Mouse (Mus musculus) liver, adult 2 months (tissue): ENCODE results near the gene Impad1. TPM values are rescaled to one million over a fixed set of nuclear protein-coding genes. Genes with fewer than 3 reads are reported as not detected.

Experiments used
- DNase-seq: peaks from one replicate; pipeline ENCODE4 v3.0.0-alpha.2; 2011; ENCODE audit warnings: low read depth, low spot score; ENCODE audit errors: extremely low read depth
- H3K27ac ChIP-seq: fragments of 200-500 bp; replicated peaks from 2 replicates; pipeline ENCODE4 v1.5.1; 2012; ENCODE audit warnings: low read depth, mild to moderate bottlenecking, control low read depth, inconsistent platforms, low read length; ENCODE audit not compliant: insufficient read depth
- H3K27me3 ChIP-seq: fragments of 200-500 bp; 2 replicates; pipeline ENCODE4 v1.6.1; 2012; ENCODE audit warnings: mild to moderate bottlenecking, moderate library complexity, low read length, inconsistent platforms; ENCODE audit not compliant: control insufficient read depth, insufficient read depth
- H3K36me3 ChIP-seq: fragments of 200-500 bp; 2 replicates; pipeline ENCODE4 v1.6.1; 2012; ENCODE audit warnings: low read length, inconsistent platforms; ENCODE audit not compliant: control insufficient read depth, insufficient read depth
- H3K4me1 ChIP-seq: fragments of 200-500 bp; 2 replicates; pipeline ENCODE4 v1.6.1; 2011; ENCODE audit warnings: low read length; ENCODE audit not compliant: control insufficient read depth, insufficient read depth
- H3K4me3 ChIP-seq: fragments of 200-500 bp; 2 replicates; pipeline ENCODE4 v1.5.1; 2011; ENCODE audit warnings: low read depth, mild to moderate bottlenecking, control low read depth, low read length, moderate library complexity; ENCODE audit not compliant: insufficient read depth
- H3K79me2 ChIP-seq: fragments of 200-500 bp; 2 replicates; pipeline ENCODE4 v1.6.1; 2012; ENCODE audit warnings: inconsistent platforms, mild to moderate bottlenecking, low read length, moderate library complexity; ENCODE audit not compliant: control insufficient read depth, insufficient read depth
- H3K9ac ChIP-seq: fragments of 200-500 bp; 2 replicates; pipeline ENCODE4 v1.6.1; 2012; ENCODE audit warnings: low read depth, mild to moderate bottlenecking, control low read depth, inconsistent platforms, low read length
- CTCF ChIP-seq: fragments of 200-500 bp; IDR thresholded peaks from 2 replicates; pipeline ENCODE4 v1.5.1; 2011; ENCODE audit warnings: low read depth, low read length, control low read depth
- POLR2A ChIP-seq: fragments of 200-500 bp; IDR thresholded peaks from 2 replicates; pipeline ENCODE4 v1.6.1; 2011; ENCODE audit warnings: low read length, control low read depth; ENCODE audit not compliant: insufficient read depth; ENCODE audit errors: extremely low read depth
- WGBS: fragments of 180-500 bp; shearing (Covaris S2); methylation state at CpG from one replicate; pipeline ENCODE4 v1.1.7; 2018; 5-methylcytosine and 5-hydroxymethylcytosine counted together
- polyA plus RNA-seq: library from polyadenylated mRNA; depleted of rRNA; stranded (reverse); fragments of >200 nt; gene quantifications from 2 replicates; pipeline ENCODE4 v1.2.3, GENCODE M21; 2012
- total RNA-seq: library from RNA; depleted of rRNA; stranded (reverse); fragments of >200 nt; gene quantifications from 2 replicates; pipeline ENCODE4 v1.2.3, GENCODE M21; 2014

Gene Impad1
- total and polyA plus RNA-seq, 2 experiments = 4.7 to 26.6 TPM

GRCm38 (mm10) chr4:4771523-4772114 is 21.5 kb downstream of the Impad1 start:
- WGBS = 65% methylated on average over 2 of the region's 2 CpGs
- H3K27me3 ChIP-seq = no peaks in the 10 kb centered on the region
- peaks cover 37% of the 10 kb centered on the region for H3K36me3 ChIP-seq
- TF ChIP-seq CTCF = peak; percentile 70
- no peak for TF ChIP-seq POLR2A
- no peaks in the 10 kb centered on the region for H3K4me1 ChIP-seq
- peak; percentile 25 for DNase-seq
- no peaks in the 10 kb centered on the region for H3K79me2 ChIP-seq
- no peak overlapping the region for H3K4me3 ChIP-seq
- H3K27ac ChIP-seq = no peak overlapping the region
- no peak overlapping the region for H3K9ac ChIP-seq

DNA sequence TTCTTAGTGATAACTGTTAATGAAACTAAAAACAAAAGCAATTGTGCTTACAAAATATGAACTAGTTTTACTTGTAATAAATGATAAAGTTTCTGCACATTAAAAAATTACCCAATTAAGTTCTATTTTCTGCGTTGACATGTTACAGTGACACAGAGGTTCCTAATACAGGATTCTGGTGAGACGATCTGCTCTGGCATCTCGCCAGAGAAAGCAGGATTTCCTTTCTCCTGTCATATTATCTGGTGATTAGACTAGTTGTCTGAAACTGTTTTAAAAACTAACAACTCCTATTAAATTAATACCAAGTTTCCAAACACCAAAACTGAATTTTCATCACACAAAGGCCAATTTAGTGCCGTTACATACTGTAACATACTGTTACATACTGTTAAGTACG is 27.3 kb downstream of the Impad1 start:
- no peak for TF ChIP-seq CTCF
- TF ChIP-seq POLR2A = no peak
- Histone ChIP-seq H3K4me3 (no peak overlapping the region), H3K27ac (no peak overlapping the region), H3K9ac (no peak overlapping the region), H3K4me1 (peaks cover 1% of the 10 kb centered on the region; the same call in 1 of the 2 replicates), H3K36me3 (peaks cover 26% of the 10 kb centered on the region), H3K27me3 (no peaks in the 10 kb centered on the region), H3K79me2 (no peaks in the 10 kb centered on the region)
- DNase-seq = no peak
- WGBS = 82% methylated on average over 5 of the region's 5 CpGs

- WGBS = 74% methylated on average over 4 of the region's 4 CpGs
- DNase-seq = no peak
- H3K4me3 ChIP-seq = no peak overlapping the region
- H3K27ac ChIP-seq = no peak overlapping the region
- peaks cover 1% of the 10 kb centered on the region; the same call in 1 of the 2 replicates for H3K36me3 ChIP-seq
- H3K27me3 ChIP-seq = no peaks in the 10 kb centered on the region
- H3K4me1 ChIP-seq = no peaks in the 10 kb centered on the region
- TF ChIP-seq CTCF (no peak), POLR2A (no peak)
- no peak overlapping the region for H3K9ac ChIP-seq
- H3K79me2 ChIP-seq = no peaks in the 10 kb centered on the region
Measured at GRCm38 (mm10) chr4:4758376-4758775, 34.8 kb downstream of the Impad1 start.

GRCm38 (mm10) chr4:4729427-4729826 is 63.7 kb downstream of the Impad1 start:
- peak; percentile 12 for DNase-seq
- Histone ChIP-seq H3K36me3 (no peaks in the 10 kb centered on the region), H3K4me1 (no peaks in the 10 kb centered on the region), H3K9ac (no peak overlapping the region), H3K79me2 (no peaks in the 10 kb centered on the region), H3K27ac (no peak overlapping the region), H3K4me3 (no peak overlapping the region), H3K27me3 (0 out of 2 replicates have a peak, but pooled peaks cover 2% of the 10 kb centered on the region)
- WGBS = 52% methylated on average over 3 of the region's 3 CpGs
- no peak for TF ChIP-seq POLR2A
- TF ChIP-seq CTCF = peak; percentile 54; the same call in 1 of the 2 replicates

DNA sequence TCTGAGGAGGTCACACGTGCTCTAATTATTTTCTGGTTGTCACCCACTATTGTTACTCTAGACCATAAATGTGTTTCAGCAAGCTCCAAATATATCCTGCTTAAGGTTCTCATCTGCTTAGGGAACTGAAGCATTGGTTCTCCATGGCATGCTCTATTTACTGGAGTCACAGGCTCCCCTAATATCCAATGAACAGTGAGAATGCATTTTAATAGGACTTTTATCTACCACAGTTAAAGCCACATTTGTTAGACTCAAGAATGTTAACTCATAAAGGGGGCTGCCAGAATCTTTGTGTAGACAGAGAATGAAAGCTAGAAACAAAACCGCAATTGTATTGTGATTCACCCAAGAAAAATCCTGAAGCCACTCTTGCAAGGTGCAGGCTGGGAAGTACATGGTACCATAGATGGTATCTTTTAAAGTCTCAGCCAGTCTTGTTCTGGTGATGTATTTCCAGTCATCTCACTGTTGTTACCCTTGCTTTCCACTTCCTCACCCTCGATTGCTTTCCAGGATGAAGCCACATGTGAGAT is 66.8 kb downstream of the Impad1 start:
- no peak overlapping the region for H3K9ac ChIP-seq
- no peak for TF ChIP-seq CTCF
- no peak for TF ChIP-seq POLR2A
- no peak for DNase-seq
- H3K36me3 ChIP-seq = no peaks in the 10 kb centered on the region
- no peak overlapping the region for H3K27ac ChIP-seq
- no peaks in the 10 kb centered on the region for H3K27me3 ChIP-seq
- H3K4me1 ChIP-seq = no peaks in the 10 kb centered on the region
- H3K4me3 ChIP-seq = no peak overlapping the region
- WGBS = 78% methylated on average over 3 of the region's 3 CpGs
- H3K79me2 ChIP-seq = no peaks in the 10 kb centered on the region

- 74% methylated on average over 8 of the region's 8 CpGs for WGBS
- Histone ChIP-seq H3K9ac (no peak overlapping the region), H3K27ac (no peak overlapping the region), H3K79me2 (no peaks in the 10 kb centered on the region), H3K36me3 (no peaks in the 10 kb centered on the region), H3K4me1 (no peaks in the 10 kb centered on the region), H3K27me3 (no peaks in the 10 kb centered on the region), H3K4me3 (no peak overlapping the region)
- TF ChIP-seq POLR2A (no peak), CTCF (no peak)
- DNase-seq = no peak
Measured at GRCm38 (mm10) chr4:4723821-4724220, 69.3 kb downstream of the Impad1 start.
